Mouse (Mus musculus): ENCODE results near the gene Vmn2r96.
A peak's percentile ranks its signal among the peaks of the same experiment; 100 is the strongest.
"Not testable (repeated sequence)": the region's sequence is repeated elsewhere in the genome, so short reads cannot be mapped to it uniquely, and the experiment has no call there.

The Vmn2r96 gene

GRCm38 (mm10) chr17:18572851-18573250 is at the start of gene Vmn2r96:
TSS of gene Vmn2r96 (plus strand) at chr17:18573151.
- not testable (repeated sequence) for DNase-seq (ENCODE audit: low read depth, low spot score)

GRCm38 (mm10) chr17:18523371-18523770 is 49.6 kb upstream of the Vmn2r96 start:
- peak; percentile 89 for DNase-seq (ENCODE audit: low read depth, low spot score)

DNA sequence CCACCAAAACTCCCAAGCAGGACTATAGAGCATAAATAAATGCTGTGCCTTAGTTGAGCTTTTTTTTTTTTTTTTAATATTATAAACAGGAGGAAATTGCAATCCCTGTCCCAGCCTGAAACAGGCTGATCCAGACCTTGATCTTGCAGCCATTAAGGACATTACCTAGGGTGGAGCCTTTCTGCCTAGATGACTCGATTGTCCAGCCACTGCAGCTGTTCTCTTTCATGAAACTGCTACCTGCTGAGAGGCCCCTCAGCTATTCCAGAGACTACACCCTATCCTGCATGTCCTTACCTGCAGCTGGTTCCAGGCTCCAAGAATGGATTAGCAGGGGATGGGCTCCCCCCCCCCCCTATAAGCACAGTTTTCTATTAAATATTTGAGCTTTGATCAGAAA is 49.0 kb upstream of the Vmn2r96 start:
- peak; percentile 76 for DNase-seq (ENCODE audit: low read depth, low spot score)

DNA sequence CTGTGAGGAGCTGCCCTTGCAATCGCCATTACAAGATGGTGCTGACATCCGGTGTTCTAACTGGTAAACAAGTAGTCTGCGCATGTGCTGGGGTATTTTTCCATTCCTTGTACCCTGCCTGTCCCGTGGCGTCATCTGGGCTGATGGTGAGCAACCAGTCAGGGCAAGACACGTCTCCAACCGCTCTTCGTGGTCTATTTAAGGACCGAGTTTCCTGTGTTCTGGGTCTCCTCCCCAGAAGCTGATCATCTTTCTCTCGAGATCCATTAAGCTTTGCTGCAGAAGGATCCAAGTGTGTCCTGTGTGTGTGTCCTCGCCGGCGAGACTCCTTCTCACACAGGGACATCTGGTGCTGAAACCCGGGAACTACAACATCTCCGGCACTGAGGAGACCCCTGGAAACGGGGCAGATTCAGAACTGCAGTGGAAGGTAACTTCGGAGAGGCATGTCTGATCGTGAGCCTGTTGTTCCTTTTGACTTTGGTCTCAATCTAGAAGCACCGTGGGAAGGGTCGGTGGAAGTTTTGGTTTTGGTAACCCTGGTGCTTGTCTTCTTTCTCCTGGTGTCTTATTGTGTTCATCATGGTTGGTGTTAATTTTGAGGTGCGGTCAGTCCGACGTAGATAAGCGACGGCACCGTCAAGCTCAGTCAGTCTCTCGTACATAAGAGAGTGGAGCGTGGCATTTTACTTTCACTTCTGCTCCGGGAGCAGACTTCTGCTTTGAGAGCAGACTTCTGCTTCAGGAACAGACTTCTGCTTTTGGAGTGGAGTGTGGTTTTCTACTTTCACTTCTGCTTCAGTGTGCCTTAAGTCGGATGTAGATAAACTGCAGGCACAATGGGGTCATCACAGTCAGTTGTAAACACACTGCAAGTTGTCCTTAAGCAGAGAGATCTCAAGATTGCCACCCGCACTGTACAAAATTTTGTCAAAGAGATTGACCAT is 14.5 kb upstream of the Vmn2r96 start:
- DNase-seq (ENCODE audit: low read depth, low spot score): not testable (repeated sequence)

DNA sequence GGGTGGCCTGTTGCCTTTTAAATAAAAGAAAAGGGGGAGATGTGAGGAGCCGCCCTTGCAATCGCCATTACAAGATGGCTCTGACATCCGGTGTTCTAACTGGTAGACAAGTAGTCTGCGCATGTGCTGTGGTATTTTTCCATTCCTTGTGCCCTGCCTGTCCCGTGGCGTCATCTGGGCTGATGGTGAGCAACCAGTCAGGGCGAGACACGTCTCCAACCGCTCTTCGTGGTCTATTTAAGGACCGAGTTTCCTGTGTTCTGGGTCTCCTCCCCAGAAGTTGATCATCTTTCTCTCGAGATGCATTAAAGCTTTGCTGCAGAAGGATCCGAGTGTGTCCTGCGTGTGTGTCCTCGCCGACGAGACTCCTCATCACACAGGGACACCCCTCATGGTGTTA is 6.8 kb upstream of the Vmn2r96 start:
- DNase-seq (ENCODE audit: low read depth, low spot score): not testable (repeated sequence)

DNA sequence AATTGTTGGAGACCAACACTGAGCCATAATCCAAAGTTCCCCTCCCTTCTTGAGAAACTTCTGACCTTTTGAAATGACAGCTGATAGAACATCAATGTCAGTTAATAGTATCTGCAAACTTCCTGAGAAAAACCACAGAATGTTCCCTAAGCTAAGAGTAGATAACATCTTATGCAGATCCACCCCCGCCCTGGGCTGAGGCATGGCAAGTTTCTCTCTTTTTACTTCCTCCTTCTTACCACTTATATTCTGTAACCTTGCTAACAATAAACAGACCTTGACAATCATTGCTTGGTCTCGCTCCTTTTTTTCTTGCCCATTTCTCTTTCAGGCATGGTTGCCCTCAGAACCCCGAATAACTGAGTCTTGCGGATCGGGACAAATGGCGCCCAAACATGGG is 42.2 kb downstream of the Vmn2r96 start:
- not testable (repeated sequence) for DNase-seq (ENCODE audit: low read depth, low spot score)

DNA sequence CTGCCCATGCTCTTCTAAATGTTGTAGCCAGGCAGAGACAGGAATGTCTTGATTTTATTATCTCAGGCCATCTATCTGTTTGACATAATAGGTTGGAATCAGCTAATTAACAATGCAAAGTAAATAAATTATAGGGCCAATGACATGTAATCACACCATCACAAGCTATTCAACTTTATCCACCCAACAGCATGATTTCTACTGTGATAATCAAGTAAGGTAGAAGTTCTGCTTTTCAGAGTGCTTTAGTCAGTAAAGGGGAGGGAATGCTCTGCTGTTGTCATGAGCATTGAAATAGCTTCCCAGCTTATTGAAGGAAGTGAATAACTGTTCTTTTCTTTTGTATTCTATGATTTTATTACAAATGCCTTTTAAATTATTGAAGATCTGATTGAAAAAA is 53.6 kb downstream of the Vmn2r96 start:
- no peak for DNase-seq (ENCODE audit: low read depth, low spot score)
